Mouse (Mus musculus): Measurements from ENCODE around the gene Apeh. TPM values are rescaled to one million over a fixed set of nuclear protein-coding genes. Genes with fewer than 3 reads are reported as not detected.

Gene Apeh
- polyA plus RNA-seq, 1 experiment: 59.0 TPM

- TF ChIP-seq CEBPB (IDR thresholded peaks at IDR 0.05; ENCODE audit: insufficient read depth, poor library complexity, severe bottlenecking): no peak
- no peak for TF ChIP-seq TCF12 (IDR thresholded peaks at IDR 0.05; ENCODE audit: insufficient read depth, poor library complexity, severe bottlenecking)
- TF ChIP-seq SRF (IDR thresholded peaks at IDR 0.05; ENCODE audit: control insufficient read depth, insufficient read length, low read depth): no peak
- no peak for TF ChIP-seq USF1 (IDR thresholded peaks at IDR 0.05; ENCODE audit: low read depth)
- TF ChIP-seq POLR2AphosphoS2 (IDR thresholded peaks at IDR 0.05; ENCODE audit: insufficient read length, low read depth): no peak
- no peak for TF ChIP-seq MYOG (IDR thresholded peaks at IDR 0.05; ENCODE audit: control insufficient read depth in 1 of 3, insufficient read depth in 1 of 3, insufficient read length in 2 of 3, low read depth in 2 of 3)
- TF ChIP-seq MYOD1 (IDR thresholded peaks at IDR 0.05; ENCODE audit: control insufficient read depth in 1 of 3, insufficient read length in 2 of 3, low read depth in 2 of 3): no peak
- TF ChIP-seq POLR2A (IDR thresholded peaks at IDR 0.05; ENCODE audit: insufficient read length, low read depth): no peak
- TF ChIP-seq MAX (IDR thresholded peaks at IDR 0.05; ENCODE audit: low read depth): no peak
- Histone ChIP-seq H3ac (ENCODE audit: control insufficient read depth, insufficient read length) (no peak overlapping the region), H3K79me2 (ENCODE audit: control insufficient read depth, insufficient read depth) (no peaks in the 10 kb centered on the region), H3K27me3 (ENCODE audit: control insufficient read depth, insufficient read depth, insufficient read length) (no peaks in the 10 kb centered on the region), H3K4me2 (ENCODE audit: low read depth) (no peak overlapping the region), H3K36me3 (ENCODE audit: control insufficient read depth, insufficient read depth) (peaks cover 5% of the 10 kb centered on the region), H3K4me3 (no peak overlapping the region)
Observed at GRCm38 (mm10) chr9:108067900-108068299, 26.5 kb downstream of the Apeh start.

GRCm38 (mm10) chr9:108067199-108067598 is 27.2 kb downstream of the Apeh start:
- TF ChIP-seq E2F4 (IDR thresholded peaks at IDR 0.05; ENCODE audit: insufficient read depth) (no peak), SRF (IDR thresholded peaks at IDR 0.05; ENCODE audit: control insufficient read depth, insufficient read length, low read depth) (no peak), POLR2AphosphoS2 (IDR thresholded peaks at IDR 0.05; ENCODE audit: insufficient read length, low read depth) (no peak)
- Histone ChIP-seq H3ac (ENCODE audit: control insufficient read depth, insufficient read length) (no peak overlapping the region), H3K79me2 (ENCODE audit: control insufficient read depth, insufficient read depth) (no peaks in the 10 kb centered on the region), H3K27me3 (ENCODE audit: control insufficient read depth, insufficient read depth, insufficient read length) (no peaks in the 10 kb centered on the region), H3K36me3 (ENCODE audit: control insufficient read depth, insufficient read depth) (peaks cover 5% of the 10 kb centered on the region), H3K4me3 (no peak overlapping the region), H3K4me2 (ENCODE audit: low read depth) (no peak overlapping the region)

DNA sequence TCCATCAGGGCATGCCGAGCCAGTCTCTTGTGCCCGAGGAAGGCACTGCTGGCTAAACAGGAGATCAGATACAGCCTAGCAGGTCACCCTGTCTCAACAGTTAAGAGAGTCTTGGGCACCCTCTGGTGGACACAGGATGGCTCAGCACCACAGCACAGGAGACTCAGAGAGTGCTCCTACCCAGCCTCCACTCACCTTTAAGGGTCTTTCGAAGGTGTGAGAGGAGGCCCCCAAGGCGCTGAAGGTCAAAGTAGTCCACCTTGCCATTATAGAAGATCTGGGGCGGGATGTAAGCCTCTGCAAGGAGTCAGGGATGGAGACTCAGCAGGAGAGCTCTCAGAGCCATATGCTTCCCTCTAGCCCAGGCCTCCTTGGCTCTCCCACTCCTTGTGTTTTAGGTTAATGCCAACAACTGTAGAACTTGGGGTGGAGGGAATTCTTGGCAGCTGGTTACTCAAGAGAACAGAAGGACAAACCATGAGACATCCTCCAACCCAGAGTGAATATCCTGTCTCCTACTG is 28.9 kb downstream of the Apeh start:
- Histone ChIP-seq H3K27me3 (ENCODE audit: control insufficient read depth, insufficient read depth, insufficient read length) (no peaks in the 10 kb centered on the region), H3K4me2 (ENCODE audit: low read depth) (no peak overlapping the region), H3ac (ENCODE audit: control insufficient read depth, insufficient read length) (no peak overlapping the region), H3K79me2 (ENCODE audit: control insufficient read depth, insufficient read depth) (no peaks in the 10 kb centered on the region), H3K36me3 (ENCODE audit: control insufficient read depth, insufficient read depth) (no peaks in the 10 kb centered on the region), H3K4me3 (no peak overlapping the region)
- TF ChIP-seq E2F4 (IDR thresholded peaks at IDR 0.05; ENCODE audit: insufficient read depth) (no peak), CEBPB (IDR thresholded peaks at IDR 0.05; ENCODE audit: insufficient read depth, poor library complexity, severe bottlenecking) (no peak), MAX (IDR thresholded peaks at IDR 0.05; ENCODE audit: low read depth) (no peak), MYOD1 (IDR thresholded peaks at IDR 0.05; ENCODE audit: control insufficient read depth in 1 of 3, insufficient read length in 2 of 3, low read depth in 2 of 3) (no peak), MYOG (IDR thresholded peaks at IDR 0.05; ENCODE audit: control insufficient read depth in 1 of 3, insufficient read depth in 1 of 3, insufficient read length in 2 of 3, low read depth in 2 of 3) (no peak), TCF12 (IDR thresholded peaks at IDR 0.05; ENCODE audit: insufficient read depth, poor library complexity, severe bottlenecking) (no peak), TCF3 (IDR thresholded peaks at IDR 0.05; ENCODE audit: insufficient read length, low read depth) (no peak), POLR2AphosphoS2 (IDR thresholded peaks at IDR 0.05; ENCODE audit: insufficient read length, low read depth) (no peak), USF1 (IDR thresholded peaks at IDR 0.05; ENCODE audit: low read depth) (no peak), POLR2A (IDR thresholded peaks at IDR 0.05; ENCODE audit: insufficient read length, low read depth) (no peak), REST (IDR thresholded peaks at IDR 0.05; ENCODE audit: insufficient read depth, insufficient read length) (no peak), SRF (IDR thresholded peaks at IDR 0.05; ENCODE audit: control insufficient read depth, insufficient read length, low read depth) (no peak)

DNA sequence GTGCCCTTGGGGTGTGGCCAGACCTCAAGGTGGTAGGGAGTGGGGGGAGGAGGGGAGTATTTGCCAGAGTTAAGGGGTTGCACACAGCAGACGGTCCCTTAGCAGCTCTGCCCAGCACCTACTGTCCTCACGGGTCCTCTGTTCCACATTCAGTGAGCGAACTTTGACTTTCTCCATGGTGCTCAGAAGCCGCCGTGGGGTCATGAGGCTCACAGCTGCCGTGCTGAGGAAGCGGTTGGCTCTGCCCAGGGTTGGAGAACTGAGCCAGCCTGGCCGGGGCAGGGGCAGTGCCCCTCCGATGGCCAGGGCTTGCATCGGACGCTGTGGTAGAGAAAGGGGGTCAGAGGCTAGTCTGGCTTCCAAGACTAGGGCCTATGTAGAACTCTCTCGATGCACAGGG is 31.0 kb downstream of the Apeh start:
- H3K79me2 ChIP-seq (ENCODE audit: control insufficient read depth, insufficient read depth): no peaks in the 10 kb centered on the region
- peaks cover 10% of the 10 kb centered on the region for H3K36me3 ChIP-seq (ENCODE audit: control insufficient read depth, insufficient read depth)
- no peak overlapping the region for H3K4me3 ChIP-seq
- TF ChIP-seq POLR2A (IDR thresholded peaks at IDR 0.05; ENCODE audit: insufficient read length, low read depth): no peak
- TF ChIP-seq E2F4 (IDR thresholded peaks at IDR 0.05; ENCODE audit: insufficient read depth): no peak
- TF ChIP-seq MYOG (IDR thresholded peaks at IDR 0.05; ENCODE audit: control insufficient read depth in 1 of 3, insufficient read depth in 1 of 3, insufficient read length in 2 of 3, low read depth in 2 of 3): no peak
- TF ChIP-seq MAX (IDR thresholded peaks at IDR 0.05; ENCODE audit: low read depth): no peak
- no peak for TF ChIP-seq REST (IDR thresholded peaks at IDR 0.05; ENCODE audit: insufficient read depth, insufficient read length)
- no peak for TF ChIP-seq MYOD1 (IDR thresholded peaks at IDR 0.05; ENCODE audit: control insufficient read depth in 1 of 3, insufficient read length in 2 of 3, low read depth in 2 of 3)
- TF ChIP-seq CEBPB (IDR thresholded peaks at IDR 0.05; ENCODE audit: insufficient read depth, poor library complexity, severe bottlenecking): no peak
- no peak for TF ChIP-seq POLR2AphosphoS2 (IDR thresholded peaks at IDR 0.05; ENCODE audit: insufficient read length, low read depth)
- TF ChIP-seq USF1 (IDR thresholded peaks at IDR 0.05; ENCODE audit: low read depth): no peak
- no peak for TF ChIP-seq TCF3 (IDR thresholded peaks at IDR 0.05; ENCODE audit: insufficient read length, low read depth)
- H3ac ChIP-seq (ENCODE audit: control insufficient read depth, insufficient read length): no peak overlapping the region
- H3K27me3 ChIP-seq (ENCODE audit: control insufficient read depth, insufficient read depth, insufficient read length): no peaks in the 10 kb centered on the region
- H3K4me2 ChIP-seq (ENCODE audit: low read depth): no peak overlapping the region

DNA sequence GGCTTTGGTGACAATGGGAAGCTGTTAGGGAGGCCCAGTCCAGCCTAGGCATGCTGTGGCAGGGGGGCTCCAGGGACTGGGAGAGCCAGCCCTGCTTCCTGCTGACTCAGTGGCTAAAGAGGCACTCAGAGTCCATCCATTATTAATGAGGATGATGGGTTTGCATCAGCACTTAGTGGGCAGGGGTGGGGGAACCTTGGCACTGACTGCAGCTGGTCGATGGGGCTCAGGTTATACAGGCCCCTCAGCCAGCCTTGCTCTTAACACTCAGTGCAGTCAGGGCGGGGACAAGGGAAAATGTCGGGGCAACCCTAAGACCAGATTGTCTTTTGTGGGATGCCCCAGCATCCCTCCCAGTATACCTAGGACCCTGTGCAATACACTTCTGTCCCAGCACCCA is 32.3 kb downstream of the Apeh start:
- H3K36me3 ChIP-seq (ENCODE audit: control insufficient read depth, insufficient read depth): peaks cover 16% of the 10 kb centered on the region
- no peak overlapping the region for H3K4me2 ChIP-seq (ENCODE audit: low read depth)
- H3K79me2 ChIP-seq (ENCODE audit: control insufficient read depth, insufficient read depth): no peaks in the 10 kb centered on the region
- H3K27me3 ChIP-seq (ENCODE audit: control insufficient read depth, insufficient read depth, insufficient read length): no peaks in the 10 kb centered on the region
- H3ac ChIP-seq (ENCODE audit: control insufficient read depth, insufficient read length): no peak overlapping the region
- H3K4me3 ChIP-seq: no peak overlapping the region
- no peak for TF ChIP-seq TCF3 (IDR thresholded peaks at IDR 0.05; ENCODE audit: insufficient read length, low read depth)
- TF ChIP-seq POLR2AphosphoS2 (IDR thresholded peaks at IDR 0.05; ENCODE audit: insufficient read length, low read depth): no peak
- TF ChIP-seq MYOD1 (IDR thresholded peaks at IDR 0.05; ENCODE audit: control insufficient read depth in 1 of 3, insufficient read length in 2 of 3, low read depth in 2 of 3): no peak
- TF ChIP-seq TCF12 (IDR thresholded peaks at IDR 0.05; ENCODE audit: insufficient read depth, poor library complexity, severe bottlenecking): no peak
- TF ChIP-seq SRF (IDR thresholded peaks at IDR 0.05; ENCODE audit: control insufficient read depth, insufficient read length, low read depth): no peak
- TF ChIP-seq REST (IDR thresholded peaks at IDR 0.05; ENCODE audit: insufficient read depth, insufficient read length): no peak
- no peak for TF ChIP-seq MAX (IDR thresholded peaks at IDR 0.05; ENCODE audit: low read depth)
- TF ChIP-seq E2F4 (IDR thresholded peaks at IDR 0.05; ENCODE audit: insufficient read depth): no peak
- no peak for TF ChIP-seq POLR2A (IDR thresholded peaks at IDR 0.05; ENCODE audit: insufficient read length, low read depth)
- no peak for TF ChIP-seq USF1 (IDR thresholded peaks at IDR 0.05; ENCODE audit: low read depth)
- TF ChIP-seq MYOG (IDR thresholded peaks at IDR 0.05; ENCODE audit: control insufficient read depth in 1 of 3, insufficient read depth in 1 of 3, insufficient read length in 2 of 3, low read depth in 2 of 3): no peak
- TF ChIP-seq CEBPB (IDR thresholded peaks at IDR 0.05; ENCODE audit: insufficient read depth, poor library complexity, severe bottlenecking): no peak

Data from myocyte (in vitro differentiated cells).